Mouse (Mus musculus): ENCODE measurements around the gene Ufsp1. TPM values are rescaled to one million over a fixed set of nuclear protein-coding genes. Genes with fewer than 3 reads are reported as not detected.

The Ufsp1 gene
- polyA plus RNA-seq, 1 experiment from 2014 or later, result 11.4 TPM

- Histone ChIP-seq H3K9me3 (ENCODE audit: control insufficient read depth, low read length) (no peaks in the 10 kb centered on the region), H3K36me3 (ENCODE audit: control insufficient read depth, insufficient read depth, low read length) (peaks cover 4% of the 10 kb centered on the region; the same call in 1 of the 2 replicates), H3K27me3 (ENCODE audit: control insufficient read depth, insufficient read depth, low read length) (no peaks in the 10 kb centered on the region; the same call in 1 of the 2 replicates), H3K27ac (replicated peaks) (no peak overlapping the region), H3K4me3 (ENCODE audit: low read depth, low read length) (no peak overlapping the region), H3K9ac (ENCODE audit: low read length) (no peak overlapping the region), H3K4me2 (replicated peaks; ENCODE audit: low read depth) (no peak overlapping the region), H3K4me1 (replicated peaks; ENCODE audit: control insufficient read depth, insufficient read depth) (peaks cover 17% of the 10 kb centered on the region)
- TF ChIP-seq CTCF (IDR thresholded peaks at IDR 0.05; ENCODE audit: low read depth), result no peak
- TF ChIP-seq EP300 (optimal IDR thresholded peaks at IDR 0.05), result no peak
- ATAC-seq (ENCODE audit: low FRiP score, low TSS enrichment) (no peak), DNase-seq (ENCODE audit: low spot score) (no peak)
- 77% methylated on average over 15 of the region's 15 CpGs for WGBS
Measured at GRCm38 (mm10) chr5:137291381-137291926, 3.0 kb upstream of the Ufsp1 start.

DNA sequence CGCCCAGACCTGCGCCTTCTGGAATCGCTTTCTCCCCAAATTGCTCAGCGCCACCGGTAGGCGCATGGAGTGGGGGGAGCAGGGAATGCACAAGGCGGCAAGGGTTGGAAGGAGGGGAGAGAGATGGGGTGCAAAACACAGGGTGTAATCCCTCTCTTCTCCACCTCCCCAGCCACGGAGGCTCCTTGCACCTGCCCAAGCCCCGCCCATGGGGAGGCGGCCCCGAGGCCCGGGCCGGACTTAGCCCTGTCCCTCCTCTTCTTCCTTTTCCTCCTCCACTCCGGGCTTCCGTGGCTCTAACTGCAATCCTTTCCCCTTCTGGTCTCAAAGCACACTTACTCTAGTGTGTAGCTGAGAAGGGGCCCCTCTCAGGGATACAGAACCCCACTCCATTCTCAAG lies 1.1 kb upstream of the Ufsp1 start:
- Histone ChIP-seq H3K27ac (replicated peaks) (peak overlapping the region; percentile 95), H3K4me3 (ENCODE audit: low read depth, low read length) (peak overlapping the region; percentile 51), H3K4me1 (replicated peaks; ENCODE audit: control insufficient read depth, insufficient read depth) (peaks cover 10% of the 10 kb centered on the region), H3K27me3 (ENCODE audit: control insufficient read depth, insufficient read depth, low read length) (no peaks in the 10 kb centered on the region; the same call in 1 of the 2 replicates), H3K36me3 (ENCODE audit: control insufficient read depth, insufficient read depth, low read length) (peaks cover 19% of the 10 kb centered on the region), H3K9ac (ENCODE audit: low read length) (peak overlapping the region; percentile 73), H3K4me2 (replicated peaks; ENCODE audit: low read depth) (peak overlapping the region; percentile 98), H3K9me3 (ENCODE audit: control insufficient read depth, low read length) (no peaks in the 10 kb centered on the region)
- TF ChIP-seq EP300 (optimal IDR thresholded peaks at IDR 0.05) (no peak), CTCF (IDR thresholded peaks at IDR 0.05; ENCODE audit: low read depth) (peak; percentile 20)
- peak; percentile 94 for DNase-seq (ENCODE audit: low spot score)
- WGBS, result 0% methylated on average over 9 of the region's 15 CpGs
- ATAC-seq (ENCODE audit: low FRiP score, low TSS enrichment), result peak; percentile 70

DNA sequence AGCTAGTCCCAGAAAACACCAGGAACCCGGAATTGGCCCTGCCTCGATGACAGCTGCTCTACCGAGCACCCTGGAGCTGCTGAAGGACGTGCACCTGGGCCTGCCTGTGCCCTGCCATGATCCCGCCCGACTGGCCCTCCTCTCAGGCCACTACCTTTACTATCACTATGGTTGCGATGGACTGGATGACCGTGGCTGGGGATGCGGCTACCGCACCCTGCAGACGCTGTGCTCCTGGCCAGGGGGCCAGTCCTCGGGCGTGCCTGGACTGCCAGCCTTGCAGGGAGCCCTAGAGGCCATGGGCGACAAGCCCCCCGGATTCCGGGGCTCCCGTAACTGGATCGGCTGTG lies 290 bp downstream of the Ufsp1 start:
- peaks cover 32% of the 10 kb centered on the region for H3K36me3 ChIP-seq (ENCODE audit: control insufficient read depth, insufficient read depth, low read length)
- H3K4me2 ChIP-seq (replicated peaks; ENCODE audit: low read depth), result peak overlapping the region; percentile 98
- peak overlapping the region; percentile 95 for H3K27ac ChIP-seq (replicated peaks)
- H3K9ac ChIP-seq (ENCODE audit: low read length), result peak overlapping the region; percentile 76
- no peaks in the 10 kb centered on the region for H3K9me3 ChIP-seq (ENCODE audit: control insufficient read depth, low read length)
- peak; percentile 43 for ATAC-seq (ENCODE audit: low FRiP score, low TSS enrichment)
- TF ChIP-seq EP300 (optimal IDR thresholded peaks at IDR 0.05), result no peak
- no peaks in the 10 kb centered on the region for H3K27me3 ChIP-seq (ENCODE audit: control insufficient read depth, insufficient read depth, low read length)
- H3K4me3 ChIP-seq (ENCODE audit: low read depth, low read length), result peak overlapping the region; percentile 51
- WGBS, result 5% methylated on average over 18 of the region's 18 CpGs
- peaks cover 7% of the 10 kb centered on the region; the same call in 1 of the 2 replicates for H3K4me1 ChIP-seq (replicated peaks; ENCODE audit: control insufficient read depth, insufficient read depth)
- peak; percentile 36 for DNase-seq (ENCODE audit: low spot score)

DNA sequence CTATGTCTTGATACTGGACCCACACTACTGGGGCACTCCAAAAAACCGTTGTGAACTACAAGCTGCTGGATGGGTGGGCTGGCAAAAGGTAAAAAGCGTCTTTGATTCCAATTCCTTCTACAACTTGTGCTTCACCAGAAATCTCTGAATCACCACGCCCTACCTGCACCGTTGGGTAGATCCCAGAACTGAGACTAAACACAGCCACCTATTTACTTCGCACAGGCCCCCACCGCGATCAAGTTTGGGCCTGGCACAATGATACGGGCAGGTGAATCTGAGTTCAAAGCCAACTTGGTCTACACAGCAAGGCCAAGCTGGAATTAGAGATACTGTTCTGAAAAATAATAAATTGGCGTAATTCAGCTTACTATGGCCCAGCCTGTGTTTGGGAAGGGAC lies 867 bp downstream of the Ufsp1 start:
- WGBS, result 65% methylated on average over 9 of the region's 9 CpGs
- H3K36me3 ChIP-seq (ENCODE audit: control insufficient read depth, insufficient read depth, low read length), result peaks cover 35% of the 10 kb centered on the region
- DNase-seq (ENCODE audit: low spot score) (no peak), ATAC-seq (ENCODE audit: low FRiP score, low TSS enrichment) (no peak)
- H3K4me2 ChIP-seq (replicated peaks; ENCODE audit: low read depth), result peak overlapping the region; percentile 98; the same call in 1 of the 2 replicates
- peak overlapping the region; percentile 51; the same call in 1 of the 2 replicates for H3K4me3 ChIP-seq (ENCODE audit: low read depth, low read length)
- TF ChIP-seq CTCF (IDR thresholded peaks at IDR 0.05; ENCODE audit: low read depth) (no peak), EP300 (optimal IDR thresholded peaks at IDR 0.05) (no peak)
- H3K27ac ChIP-seq (replicated peaks), result peak overlapping the region; percentile 95; the same call in 1 of the 2 replicates
- no peaks in the 10 kb centered on the region for H3K27me3 ChIP-seq (ENCODE audit: control insufficient read depth, insufficient read depth, low read length)
- no peaks in the 10 kb centered on the region for H3K9me3 ChIP-seq (ENCODE audit: control insufficient read depth, low read length)
- H3K9ac ChIP-seq (ENCODE audit: low read length), result peak overlapping the region; percentile 76; the same call in 1 of the 2 replicates
- H3K4me1 ChIP-seq (replicated peaks; ENCODE audit: control insufficient read depth, insufficient read depth), result peaks cover 7% of the 10 kb centered on the region; the same call in 1 of the 2 replicates

- 89% methylated on average over 15 of the region's 15 CpGs for WGBS
- Histone ChIP-seq H3K4me1 (replicated peaks; ENCODE audit: control insufficient read depth, insufficient read depth) (peaks cover 7% of the 10 kb centered on the region; the same call in 1 of the 2 replicates), H3K27ac (replicated peaks) (no peak overlapping the region), H3K4me2 (replicated peaks; ENCODE audit: low read depth) (no peak overlapping the region), H3K36me3 (ENCODE audit: control insufficient read depth, insufficient read depth, low read length) (peaks cover 39% of the 10 kb centered on the region), H3K4me3 (ENCODE audit: low read depth, low read length) (no peak overlapping the region), H3K9ac (ENCODE audit: low read length) (no peak overlapping the region), H3K9me3 (ENCODE audit: control insufficient read depth, low read length) (no peaks in the 10 kb centered on the region), H3K27me3 (ENCODE audit: control insufficient read depth, insufficient read depth, low read length) (no peaks in the 10 kb centered on the region)
- no peak for TF ChIP-seq CTCF (IDR thresholded peaks at IDR 0.05; ENCODE audit: low read depth)
- TF ChIP-seq EP300 (optimal IDR thresholded peaks at IDR 0.05), result no peak
- DNase-seq (ENCODE audit: low spot score), result no peak
- ATAC-seq (ENCODE audit: low FRiP score, low TSS enrichment), result no peak
Measured at GRCm38 (mm10) chr5:137295712-137296111, 1.3 kb downstream of the Ufsp1 start.

DNA sequence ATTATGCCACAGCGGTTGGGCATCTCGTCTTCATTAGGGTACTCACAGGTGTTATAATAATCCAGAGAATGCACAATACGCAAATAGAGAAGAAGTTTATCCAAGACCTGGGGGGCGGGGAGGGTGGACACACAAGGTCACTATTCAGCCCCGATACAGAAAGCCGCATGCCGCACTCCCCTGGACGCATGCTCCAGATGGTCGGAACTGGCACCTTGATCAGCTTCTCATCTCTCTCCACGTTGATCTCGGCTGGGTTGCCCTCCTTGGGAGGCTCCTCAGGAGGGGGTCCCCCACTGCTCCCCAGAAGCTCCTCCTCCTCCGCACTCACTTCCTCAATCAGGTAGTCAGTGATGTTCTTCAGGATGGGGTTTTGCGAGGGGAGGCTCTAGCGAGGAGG lies 2.7 kb downstream of the Ufsp1 start:
- Histone ChIP-seq H3K4me2 (replicated peaks; ENCODE audit: low read depth) (no peak overlapping the region), H3K4me3 (ENCODE audit: low read depth, low read length) (no peak overlapping the region), H3K9me3 (ENCODE audit: control insufficient read depth, low read length) (no peaks in the 10 kb centered on the region), H3K27ac (replicated peaks) (no peak overlapping the region), H3K27me3 (ENCODE audit: control insufficient read depth, insufficient read depth, low read length) (no peaks in the 10 kb centered on the region), H3K9ac (ENCODE audit: low read length) (no peak overlapping the region), H3K36me3 (ENCODE audit: control insufficient read depth, insufficient read depth, low read length) (peaks cover 44% of the 10 kb centered on the region), H3K4me1 (replicated peaks; ENCODE audit: control insufficient read depth, insufficient read depth) (peaks cover 7% of the 10 kb centered on the region; the same call in 1 of the 2 replicates)
- DNase-seq (ENCODE audit: low spot score) (no peak), ATAC-seq (ENCODE audit: low FRiP score, low TSS enrichment) (no peak)
- 93% methylated on average over 14 of the region's 14 CpGs for WGBS
- TF ChIP-seq CTCF (IDR thresholded peaks at IDR 0.05; ENCODE audit: low read depth) (no peak), EP300 (optimal IDR thresholded peaks at IDR 0.05) (no peak)
